Mouse (Mus musculus) megakaryocyte, embryonic 14.5 days (primary cell): ENCODE measurements at regions not wholly inside any gene's neighbourhood (a gene's known extent, or its start where the extent isn't known, plus 50 kb on each side); places are given as distances from the start of the nearest gene placed in this dataset.

Experiments
- FLI1 ChIP-seq: IDR thresholded peaks from 2 replicates; pipeline ENCODE4 v1.6.1; 2012; ENCODE audit warnings: low read length, inconsistent platforms, mixed read lengths
- GATA1 ChIP-seq: IDR thresholded peaks from 3 replicates; pipeline ENCODE4 v1.6.1; 2012; ENCODE audit warnings: mixed read lengths, low read length, inconsistent platforms, borderline replicate concordance

- TF ChIP-seq GATA1 = no peak
- TF ChIP-seq FLI1 = no peak
These were observed 119.4 kb downstream of the Pxdc1 start for GRCm38 (mm10) chr13:34533896-34534295.
